Mouse (Mus musculus) bone marrow macrophage, adult 2 months (primary cell): ENCODE data around the gene G6pc. TPM values are rescaled to one million over a fixed set of nuclear protein-coding genes. Genes with fewer than 3 reads are reported as not detected.

ENCODE experiments used
- H3K27ac ChIP-seq: 2 replicates; pipeline ENCODE4 v1.5.1; 2012; ENCODE audit warnings: low read depth, low read length; ENCODE audit not compliant: insufficient read depth
- H3K4me1 ChIP-seq: 2 replicates; pipeline ENCODE4 v1.6.1; 2012; ENCODE audit warnings: low read length; ENCODE audit not compliant: control insufficient read depth, insufficient read depth
- H3K4me3 ChIP-seq: 2 replicates; pipeline ENCODE4 v1.5.1; 2012; ENCODE audit warnings: mild to moderate bottlenecking, low read length, moderate library complexity; ENCODE audit not compliant: insufficient read depth
- CTCF ChIP-seq: IDR thresholded peaks from 2 replicates; pipeline ENCODE4 v1.5.1; 2012; ENCODE audit warnings: low read depth, mild to moderate bottlenecking, low read length, moderate library complexity
- POLR2A ChIP-seq: IDR thresholded peaks from 2 replicates; pipeline ENCODE4 v1.6.1; 2012; ENCODE audit warnings: mild to moderate bottlenecking, low read depth, low read length, borderline replicate concordance
- polyA plus RNA-seq: library from polyadenylated mRNA; stranded (reverse); fragments of >200 nt; gene quantifications from 2 replicates; pipeline ENCODE4 v1.2.4, GENCODE M21; 2012; ENCODE audit not compliant: missing spikeins, insufficient read depth, insufficient read length

The G6pc gene
- polyA plus RNA-seq, 1 experiment = not detected

GRCm38 (mm10) chr11:101426165-101426564 lies 58.8 kb downstream of the G6pc start:
- Histone ChIP-seq H3K4me1 (peaks cover 17% of the 10 kb centered on the region), H3K4me3 (peak overlapping the region; percentile 85), H3K27ac (0 out of 2 replicates have a peak overlapping the region, but pooled peaks have one; percentile 9)
- TF ChIP-seq CTCF (no peak), POLR2A (no peak)

Other genes with a start within 250 kb of the G6pc start
- 52.2 and 62.4 TPM in 2 replicates for gene Retreg3, start 247.7 kb upstream of the G6pc start, polyA plus RNA-seq
- gene Tubg1, start 247.6 kb upstream of the G6pc start, polyA plus RNA-seq = 13.3 and 18.6 TPM in 2 replicates
- not detected in 2 replicates for gene Tubg2, start 211.7 kb upstream of the G6pc start, polyA plus RNA-seq
- gene Cntnap1, start 197.0 kb upstream of the G6pc start, polyA plus RNA-seq = 2.5 and 3.2 TPM in 2 replicates
- 4.3 and 6.4 TPM in 2 replicates for gene Plekhh3, start 196.2 kb upstream of the G6pc start, polyA plus RNA-seq
- not detected in 2 replicates for gene Ccr10, start 192.1 kb upstream of the G6pc start, polyA plus RNA-seq
- 48.6 and 52.5 TPM in 2 replicates for gene Ezh1, start 141.1 kb upstream of the G6pc start, polyA plus RNA-seq
- gene Ramp2, start 121.5 kb upstream of the G6pc start, polyA plus RNA-seq = not detected in 2 replicates
- gene Vps25, start 113.9 kb upstream of the G6pc start, polyA plus RNA-seq = 111 and 114 TPM in 2 replicates
- not detected in 2 replicates for gene Wnk4, start 107.0 kb upstream of the G6pc start, polyA plus RNA-seq
- 1.0 and 1.6 TPM in 2 replicates for gene Cntd1, start 88.5 kb upstream of the G6pc start, polyA plus RNA-seq
- gene Coa3, start 88.4 kb upstream of the G6pc start, polyA plus RNA-seq = 60.1 and 63.3 TPM in 2 replicates
- gene Becn1, start 65.3 kb upstream of the G6pc start, polyA plus RNA-seq = 78.3 and 80.1 TPM in 2 replicates
- 48.8 and 53.2 TPM in 2 replicates for gene Psme3, start 51.3 kb upstream of the G6pc start, polyA plus RNA-seq
- gene Aoc2, start 42.5 kb upstream of the G6pc start, polyA plus RNA-seq = 1.1 and 1.3 TPM in 2 replicates
- gene Aoc3, start 37.0 kb upstream of the G6pc start, polyA plus RNA-seq = 0.20 TPM in 1 of 2 replicates, not detected in the other
- gene Aarsd1, start 50.1 kb downstream of the G6pc start, polyA plus RNA-seq = 15.4 and 17.8 TPM in 2 replicates
- 3.9 and 5.3 TPM in 2 replicates for gene Gm27029, start 57.2 kb downstream of the G6pc start, polyA plus RNA-seq
- gene Rundc1, start 57.5 kb downstream of the G6pc start, polyA plus RNA-seq = 11.4 and 12.0 TPM in 2 replicates
- gene Ptges3l, start 57.8 kb downstream of the G6pc start, polyA plus RNA-seq = 4.5 and 4.7 TPM in 2 replicates
- gene Rpl27, start 74.7 kb downstream of the G6pc start, polyA plus RNA-seq = 519 and 718 TPM in 2 replicates
- gene Ifi35, start 80.8 kb downstream of the G6pc start, polyA plus RNA-seq = 50.6 and 58.7 TPM in 2 replicates
- gene Rnd2, start 97.4 kb downstream of the G6pc start, polyA plus RNA-seq = 9.7 and 11.4 TPM in 2 replicates
- gene Vat1, start 98.7 kb downstream of the G6pc start, polyA plus RNA-seq = 180 and 202 TPM in 2 replicates
- 7.9 and 8.2 TPM in 2 replicates for gene Brca1, start 184.4 kb downstream of the G6pc start, polyA plus RNA-seq
- 179 and 198 TPM in 2 replicates for gene Nbr1, start 184.6 kb downstream of the G6pc start, polyA plus RNA-seq
- 407 and 510 TPM in 2 replicates for gene Tmem106a, start 214.7 kb downstream of the G6pc start, polyA plus RNA-seq
- gene Gm11634, start 231.7 kb downstream of the G6pc start, polyA plus RNA-seq = not detected in 2 replicates